Mouse (Mus musculus): ENCODE results near the gene Exoc3l2. TPM values are rescaled to one million over a fixed set of nuclear protein-coding genes. Genes with fewer than 3 reads are reported as not detected.

Gene Exoc3l2
- polyA plus RNA-seq, 1 experiment from 2014 or later = 1.4 TPM

DNA sequence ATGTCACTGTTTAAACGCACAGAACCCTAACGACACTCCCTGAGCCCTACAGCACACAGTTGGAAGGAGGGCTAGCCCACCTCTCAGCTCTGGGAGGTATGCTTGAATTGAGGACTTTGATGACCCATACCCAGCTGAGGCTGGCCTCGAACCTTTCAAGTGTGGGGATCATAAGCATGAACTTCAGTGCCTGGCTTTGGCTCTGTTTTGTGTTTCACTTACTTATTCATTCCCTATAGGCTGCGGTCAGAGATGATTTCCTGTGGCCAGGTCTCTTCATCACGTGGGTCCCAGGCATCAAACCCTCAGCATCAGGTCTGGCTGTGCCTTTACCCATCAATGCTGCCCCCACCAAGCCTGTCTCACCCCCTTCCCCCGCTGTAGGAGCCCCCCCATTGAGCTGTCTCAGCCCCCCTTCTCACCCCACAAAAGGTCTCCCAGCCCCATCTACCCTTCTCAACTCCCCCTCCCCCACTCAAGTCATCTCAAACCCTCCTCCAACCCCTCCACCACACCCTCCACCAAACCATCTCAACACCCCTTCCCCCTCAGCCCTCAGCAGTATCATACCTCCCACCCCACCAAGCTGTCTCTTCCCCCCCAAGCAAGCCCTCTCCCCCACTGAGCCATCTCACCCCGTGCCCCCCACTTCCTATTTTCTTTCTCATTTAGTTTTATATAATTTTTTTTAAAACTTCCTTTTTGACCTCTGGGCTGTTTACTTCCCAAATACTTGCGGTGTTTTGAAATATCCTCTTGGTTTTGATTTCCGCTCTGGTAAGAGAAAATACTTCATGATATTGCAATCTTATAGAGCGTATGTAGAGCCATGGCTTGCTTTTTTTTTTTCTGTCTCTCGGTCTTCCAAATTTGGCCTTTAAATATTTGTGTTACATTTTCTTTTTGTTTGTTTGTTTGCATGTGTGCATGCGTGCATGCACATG, 37.6 kb downstream of the Exoc3l2 start:
- DNase-seq (ENCODE audit: low spot score) (no peak), ATAC-seq (ENCODE audit: low read depth) (no peak)
- WGBS = 62% methylated on average over 12 of the region's 12 CpGs
- Histone ChIP-seq H3K4me3 (ENCODE audit: low read depth, low read length) (no peak overlapping the region), H3K9me3 (ENCODE audit: control insufficient read depth, low read length) (no peaks in the 10 kb centered on the region), H3K4me1 (ENCODE audit: control insufficient read depth, insufficient read depth, low read length) (no peaks in the 10 kb centered on the region), H3K27ac (replicated peaks; ENCODE audit: low read depth, low read length) (no peak overlapping the region), H3K27me3 (replicated peaks; ENCODE audit: control insufficient read depth, insufficient read depth, low read length) (no peaks in the 10 kb centered on the region), H3K9ac (ENCODE audit: low read depth, low read length) (no peak overlapping the region), H3K4me2 (ENCODE audit: low read depth, low read length) (no peak overlapping the region), H3K36me3 (ENCODE audit: control insufficient read depth, insufficient read depth, low read length) (no peaks in the 10 kb centered on the region)

DNA sequence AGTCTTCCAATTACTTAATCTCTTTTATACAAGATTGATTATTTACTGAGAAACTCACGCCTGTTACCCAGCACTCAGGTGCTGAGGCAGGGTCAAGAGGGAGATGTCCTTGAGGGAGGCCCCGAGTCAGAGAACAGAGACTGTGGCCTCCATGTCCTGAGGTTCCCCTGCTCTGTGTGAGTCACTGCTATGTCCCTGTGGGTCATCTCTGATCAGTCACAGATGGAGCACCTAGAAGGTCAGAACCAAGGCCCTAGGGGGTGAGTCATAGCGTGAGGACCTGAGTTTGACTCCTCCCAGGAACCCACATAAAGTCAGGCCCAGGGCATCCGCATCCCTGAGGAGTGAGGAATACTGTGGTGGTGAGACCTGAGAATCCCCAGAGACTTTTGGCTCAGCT, 38.5 kb downstream of the Exoc3l2 start:
- no peak for ATAC-seq (ENCODE audit: low read depth)
- WGBS = 60% methylated on average over 4 of the region's 4 CpGs
- no peak overlapping the region for H3K27ac ChIP-seq (replicated peaks; ENCODE audit: low read depth, low read length)

DNA sequence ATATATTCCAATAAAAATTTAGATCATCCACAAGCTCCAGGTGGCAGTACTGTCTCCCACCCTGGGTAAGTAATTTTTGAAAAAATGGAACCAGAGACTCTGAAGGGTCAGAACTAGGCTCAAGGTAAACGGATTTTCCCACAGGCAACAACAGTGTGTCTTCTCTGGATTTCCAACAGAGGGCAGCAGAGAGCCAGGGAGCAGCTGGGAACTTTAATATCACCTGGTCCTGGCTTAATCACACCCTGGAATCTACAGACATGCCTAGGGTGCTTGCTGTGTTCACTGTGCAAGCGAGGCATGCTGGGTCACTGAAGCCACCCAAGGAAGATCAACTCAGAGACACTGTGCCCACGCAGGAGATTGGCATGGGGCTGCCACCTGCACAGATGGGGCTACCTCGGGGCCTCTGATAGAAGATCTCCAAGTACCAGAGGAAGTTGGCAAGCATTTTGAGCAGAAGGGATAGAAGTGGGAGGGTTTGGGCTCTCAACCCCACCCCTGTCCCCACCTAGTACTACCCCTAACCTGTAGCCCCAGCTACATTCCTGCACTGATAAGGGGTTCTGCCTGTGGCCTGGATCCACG, 40.4 kb downstream of the Exoc3l2 start:
- no peaks in the 10 kb centered on the region for H3K9me3 ChIP-seq (ENCODE audit: control insufficient read depth, low read length)
- no peak overlapping the region for H3K4me2 ChIP-seq (ENCODE audit: low read depth, low read length)
- no peak overlapping the region; the same call in 1 of the 2 replicates for H3K9ac ChIP-seq (ENCODE audit: low read depth, low read length)
- no peak for ATAC-seq (ENCODE audit: low read depth)
- H3K36me3 ChIP-seq (ENCODE audit: control insufficient read depth, insufficient read depth, low read length) = no peaks in the 10 kb centered on the region
- H3K4me1 ChIP-seq (ENCODE audit: control insufficient read depth, insufficient read depth, low read length) = no peaks in the 10 kb centered on the region
- DNase-seq (ENCODE audit: low spot score) = peak; percentile 55
- WGBS = 37% methylated on average over 5 of the region's 5 CpGs
- no peaks in the 10 kb centered on the region for H3K27me3 ChIP-seq (replicated peaks; ENCODE audit: control insufficient read depth, insufficient read depth, low read length)
- no peak overlapping the region for H3K27ac ChIP-seq (replicated peaks; ENCODE audit: low read depth, low read length)
- no peak overlapping the region for H3K4me3 ChIP-seq (ENCODE audit: low read depth, low read length)

More for the DNA sequence above, 38.5 kb downstream of the Exoc3l2 start:
- Histone ChIP-seq H3K36me3 (ENCODE audit: control insufficient read depth, insufficient read depth, low read length) (no peaks in the 10 kb centered on the region), H3K9ac (ENCODE audit: low read depth, low read length) (no peak overlapping the region), H3K27me3 (replicated peaks; ENCODE audit: control insufficient read depth, insufficient read depth, low read length) (no peaks in the 10 kb centered on the region), H3K4me1 (ENCODE audit: control insufficient read depth, insufficient read depth, low read length) (no peaks in the 10 kb centered on the region), H3K4me2 (ENCODE audit: low read depth, low read length) (no peak overlapping the region), H3K4me3 (ENCODE audit: low read depth, low read length) (no peak overlapping the region), H3K9me3 (ENCODE audit: control insufficient read depth, low read length) (no peaks in the 10 kb centered on the region)
- no peak for DNase-seq (ENCODE audit: low spot score)

DNA sequence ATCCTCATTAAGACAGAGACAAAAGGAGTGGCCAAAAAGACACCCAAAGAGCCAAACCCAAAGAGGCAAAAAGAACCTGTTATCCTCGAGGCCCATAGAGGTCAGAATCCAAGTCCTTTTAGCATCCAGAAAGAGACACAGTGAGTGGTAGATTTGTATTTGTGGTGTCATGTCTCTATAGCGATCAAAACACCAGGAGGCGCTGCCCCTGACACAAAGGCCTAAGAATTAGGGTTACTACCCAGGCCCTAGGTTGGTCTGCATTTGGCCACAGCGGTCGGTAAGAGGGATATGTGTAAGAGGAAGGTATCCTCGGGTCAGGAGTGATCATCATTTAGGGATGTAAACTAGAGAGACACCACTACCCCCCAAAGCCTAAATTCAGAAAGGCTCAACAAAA, 43.2 kb downstream of the Exoc3l2 start:
- Histone ChIP-seq H3K36me3 (ENCODE audit: control insufficient read depth, insufficient read depth, low read length) (no peaks in the 10 kb centered on the region), H3K27me3 (replicated peaks; ENCODE audit: control insufficient read depth, insufficient read depth, low read length) (no peaks in the 10 kb centered on the region), H3K4me3 (ENCODE audit: low read depth, low read length) (peak overlapping the region; percentile 81), H3K27ac (replicated peaks; ENCODE audit: low read depth, low read length) (no peak overlapping the region), H3K9me3 (ENCODE audit: control insufficient read depth, low read length) (no peaks in the 10 kb centered on the region), H3K4me1 (ENCODE audit: control insufficient read depth, insufficient read depth, low read length) (no peaks in the 10 kb centered on the region), H3K9ac (ENCODE audit: low read depth, low read length) (no peak overlapping the region; the same call in 1 of the 2 replicates), H3K4me2 (ENCODE audit: low read depth, low read length) (peak overlapping the region; percentile 98)
- ATAC-seq (ENCODE audit: low read depth) (no peak), DNase-seq (ENCODE audit: low spot score) (no peak)
- WGBS = 33% methylated on average over 6 of the region's 6 CpGs

DNA sequence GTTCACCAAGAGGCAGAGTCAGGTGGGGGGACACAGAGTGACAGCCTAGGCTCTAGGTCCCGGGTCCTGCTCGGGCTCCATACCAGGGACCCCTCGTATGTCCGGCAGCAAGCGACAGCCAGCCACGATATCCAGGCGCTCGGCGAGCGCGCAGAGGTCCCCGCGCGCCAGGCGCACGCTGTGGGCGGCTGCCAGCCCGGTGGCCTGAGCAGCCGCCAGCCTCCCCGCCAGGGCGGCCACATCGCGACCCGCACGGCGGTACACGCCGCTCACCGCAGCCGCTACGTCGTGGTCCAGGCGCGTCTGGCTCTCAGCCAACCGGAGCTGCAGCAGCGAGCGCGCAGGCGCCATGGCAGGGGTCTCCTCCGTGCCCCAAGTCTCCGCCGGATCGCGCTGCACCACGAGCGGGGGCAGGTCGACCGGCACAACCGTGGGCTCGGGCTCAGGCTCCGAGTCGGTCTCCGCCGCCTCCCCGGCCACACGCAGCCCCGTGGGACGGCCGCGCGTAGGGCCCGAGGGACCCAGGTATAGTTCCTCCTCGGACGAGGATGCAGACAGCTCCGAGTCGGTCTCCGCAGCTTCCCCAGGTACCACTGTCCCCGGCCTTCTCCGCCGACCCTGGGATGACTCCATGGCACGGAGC, 44.0 kb downstream of the Exoc3l2 start:
- peak; percentile 16; the same call in 1 of the 2 replicates for ATAC-seq (ENCODE audit: low read depth)

DNA sequence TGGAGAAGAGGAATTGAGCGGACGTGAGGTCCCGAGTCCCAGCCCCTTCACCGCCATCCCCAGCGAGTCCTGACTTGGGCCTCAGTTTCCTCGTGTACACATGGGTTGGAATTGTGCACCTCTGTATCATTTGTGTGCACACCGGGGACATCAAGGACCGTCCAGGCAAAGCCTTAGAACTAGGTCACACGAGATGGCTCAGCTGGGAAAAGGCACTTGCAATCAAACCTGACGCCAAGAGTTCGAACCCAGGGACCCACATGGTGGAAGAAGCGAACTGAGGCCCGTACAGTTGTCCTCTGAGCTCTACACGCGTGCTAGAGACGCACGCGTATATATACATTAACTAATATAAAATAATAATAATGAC, 44.5 kb downstream of the Exoc3l2 start:
- Histone ChIP-seq H3K27ac (replicated peaks; ENCODE audit: low read depth, low read length) (peak overlapping the region; percentile 75), H3K4me1 (ENCODE audit: control insufficient read depth, insufficient read depth, low read length) (no peaks in the 10 kb centered on the region), H3K9me3 (ENCODE audit: control insufficient read depth, low read length) (no peaks in the 10 kb centered on the region), H3K36me3 (ENCODE audit: control insufficient read depth, insufficient read depth, low read length) (no peaks in the 10 kb centered on the region), H3K4me3 (ENCODE audit: low read depth, low read length) (peak overlapping the region; percentile 81), H3K4me2 (ENCODE audit: low read depth, low read length) (peak overlapping the region; percentile 98), H3K9ac (ENCODE audit: low read depth, low read length) (peak overlapping the region; percentile 86), H3K27me3 (replicated peaks; ENCODE audit: control insufficient read depth, insufficient read depth, low read length) (no peaks in the 10 kb centered on the region)
- WGBS = 4% methylated on average over 18 of the region's 18 CpGs
- ATAC-seq (ENCODE audit: low read depth) = no peak
- DNase-seq (ENCODE audit: low spot score) = no peak

More for the DNA sequence above, 44.0 kb downstream of the Exoc3l2 start:
- Histone ChIP-seq H3K9me3 (ENCODE audit: control insufficient read depth, low read length) (no peaks in the 10 kb centered on the region), H3K36me3 (ENCODE audit: control insufficient read depth, insufficient read depth, low read length) (no peaks in the 10 kb centered on the region), H3K4me2 (ENCODE audit: low read depth, low read length) (peak overlapping the region; percentile 98), H3K4me3 (ENCODE audit: low read depth, low read length) (peak overlapping the region; percentile 81), H3K9ac (ENCODE audit: low read depth, low read length) (peak overlapping the region; percentile 86), H3K27ac (replicated peaks; ENCODE audit: low read depth, low read length) (no peak overlapping the region), H3K4me1 (ENCODE audit: control insufficient read depth, insufficient read depth, low read length) (no peaks in the 10 kb centered on the region), H3K27me3 (replicated peaks; ENCODE audit: control insufficient read depth, insufficient read depth, low read length) (no peaks in the 10 kb centered on the region)
- DNase-seq (ENCODE audit: low spot score) = peak; percentile 71
- 2% methylated on average over 17 of the region's 71 CpGs for WGBS

DNA sequence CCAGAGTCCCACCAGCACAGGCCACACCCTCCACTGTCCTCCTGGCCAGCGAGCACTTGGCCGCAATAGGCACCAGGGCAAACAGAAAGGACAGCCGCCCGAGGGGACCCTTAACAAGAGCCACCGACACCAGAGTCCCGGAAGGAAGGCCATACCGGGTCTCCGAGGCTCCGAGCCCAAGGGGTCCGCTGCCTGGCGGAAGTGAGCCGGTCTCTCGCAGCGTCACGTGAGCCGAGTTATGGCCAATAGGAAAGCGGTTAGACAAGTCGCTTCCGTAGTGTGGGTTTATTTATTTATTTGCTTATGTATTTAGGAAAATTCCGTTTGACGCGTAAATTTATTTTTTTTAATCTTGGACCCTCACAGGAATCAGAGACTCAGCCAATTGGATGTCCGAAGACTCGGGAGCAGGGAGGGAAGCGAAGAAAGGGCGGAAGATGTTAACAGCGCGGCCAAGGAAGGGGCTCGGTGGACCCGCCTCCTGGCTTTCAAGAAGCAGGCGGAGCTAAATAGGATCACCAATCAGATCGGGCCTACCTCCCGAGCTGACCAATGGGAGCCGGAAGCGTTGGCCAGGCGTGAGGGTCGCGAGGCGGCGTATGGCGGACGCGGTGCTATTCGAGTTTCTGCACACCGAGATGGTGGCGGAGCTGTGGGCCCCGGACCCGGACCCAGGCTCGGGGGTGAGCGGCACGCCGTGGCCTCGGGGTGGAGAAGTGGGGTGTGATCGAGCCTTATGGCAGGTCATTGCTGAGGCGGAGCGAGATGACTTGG, 45.2 kb downstream of the Exoc3l2 start, which contains the start of the genes Bloc1s3 and Trappc6a:
Gene Bloc1s3, minus strand, starts transcription at position 218 of the 774 bp plus-strand sequence.
Gene Trappc6a, plus strand, starts transcription at position 246 of the 774 bp plus-strand sequence.
- H3K9ac ChIP-seq (ENCODE audit: low read depth, low read length) = peak within 1 kb of the TSS; percentile 86
- H3K4me2 ChIP-seq (ENCODE audit: low read depth, low read length) = peak within 1 kb of the TSS; percentile 98
- under 1% methylated on average over 46 of the region's 56 CpGs for WGBS
- peak within 1 kb of the TSS; percentile 81 for H3K4me3 ChIP-seq (ENCODE audit: low read depth, low read length)
- H3K27me3 ChIP-seq (replicated peaks; ENCODE audit: control insufficient read depth, insufficient read depth, low read length) = no peaks in the 10 kb centered on the region
- peak within 1 kb of the TSS; percentile 75 for H3K27ac ChIP-seq (replicated peaks; ENCODE audit: low read depth, low read length)
- ATAC-seq (ENCODE audit: low read depth) (peak; percentile 97), DNase-seq (ENCODE audit: low spot score) (peak; percentile 97)
- no peaks in the 10 kb centered on the region for H3K9me3 ChIP-seq (ENCODE audit: control insufficient read depth, low read length)
- H3K36me3 ChIP-seq (ENCODE audit: control insufficient read depth, insufficient read depth, low read length) = no peaks in the 10 kb centered on the region
- no peaks in the 10 kb centered on the region for H3K4me1 ChIP-seq (ENCODE audit: control insufficient read depth, insufficient read depth, low read length)
